Mouse (Mus musculus): Measurements from ENCODE around the gene Usp32.
"Not testable (repeated sequence)": the region's sequence is repeated elsewhere in the genome, so short reads cannot be mapped to it uniquely, and the experiment has no call there.

Gene Usp32

DNA sequence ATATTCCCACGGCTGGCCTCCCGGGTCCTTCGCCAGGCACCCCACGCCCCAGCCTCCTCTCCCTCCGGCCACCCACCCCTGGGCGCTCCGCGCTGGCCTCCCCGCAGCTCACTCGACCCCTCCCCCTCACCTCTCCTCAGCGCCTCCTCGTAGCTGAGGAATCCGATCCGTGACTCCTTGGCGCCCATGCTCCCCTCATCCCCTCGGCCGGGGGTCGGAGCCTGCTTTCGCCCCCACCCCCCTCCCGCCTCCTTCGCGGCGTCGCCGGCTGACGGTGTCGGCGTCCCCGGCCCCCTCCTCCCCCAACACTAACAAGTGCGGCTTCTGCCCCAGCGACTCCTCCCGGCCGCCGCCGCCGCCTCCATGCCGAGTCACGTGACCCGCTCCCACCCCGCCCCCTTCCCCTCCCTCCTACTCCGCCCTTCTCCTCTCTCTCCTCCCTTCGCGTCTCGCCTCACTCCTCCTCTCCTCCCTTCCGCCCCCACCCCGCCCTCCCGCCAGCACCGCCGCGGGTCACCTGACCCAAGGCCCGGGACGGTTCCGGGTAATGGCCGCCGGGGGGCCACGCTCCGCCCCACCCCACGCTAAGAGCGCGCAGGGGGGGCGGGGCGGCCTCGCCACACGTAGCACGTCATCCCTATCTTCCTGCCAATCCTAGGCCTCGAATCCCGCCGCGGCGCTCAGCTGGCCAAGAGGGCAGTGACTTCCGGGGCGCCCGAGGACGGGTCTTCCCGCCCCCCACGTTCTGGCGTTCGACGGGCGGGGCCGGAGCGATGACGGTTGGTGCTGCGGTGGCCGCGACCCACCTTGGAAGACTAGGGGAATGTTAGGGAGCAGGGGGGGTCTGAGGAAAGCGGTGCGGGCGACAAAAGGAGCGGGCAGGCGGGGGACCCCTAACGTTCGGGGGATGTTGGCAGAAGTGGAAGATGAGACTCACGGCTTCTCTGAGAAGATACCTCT, at the start of gene Usp32:
Usp32 (minus strand) TSS at position 581 of the 960 bp plus-strand sequence.
- DNase-seq: peak; percentile 98

DNA sequence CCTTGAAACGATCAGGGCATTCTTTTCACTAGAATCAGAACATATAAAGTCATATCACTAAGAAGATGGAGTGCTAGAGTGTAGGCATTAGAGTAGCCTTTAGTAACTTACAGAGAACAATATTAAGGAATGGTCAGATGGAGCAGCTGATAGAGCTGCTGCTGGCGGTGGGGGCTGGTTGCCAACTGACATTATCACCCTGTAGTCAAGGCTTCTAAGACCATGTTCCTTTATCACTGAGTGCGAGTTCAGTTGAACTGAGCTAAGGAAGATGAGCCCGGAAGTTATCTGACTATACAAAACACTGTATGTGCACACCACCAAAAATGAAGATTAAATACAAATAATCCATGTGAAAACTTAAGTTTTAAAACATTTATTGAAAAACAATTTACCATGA, 49.1 kb upstream of the Usp32 start:
- no peak for DNase-seq

DNA sequence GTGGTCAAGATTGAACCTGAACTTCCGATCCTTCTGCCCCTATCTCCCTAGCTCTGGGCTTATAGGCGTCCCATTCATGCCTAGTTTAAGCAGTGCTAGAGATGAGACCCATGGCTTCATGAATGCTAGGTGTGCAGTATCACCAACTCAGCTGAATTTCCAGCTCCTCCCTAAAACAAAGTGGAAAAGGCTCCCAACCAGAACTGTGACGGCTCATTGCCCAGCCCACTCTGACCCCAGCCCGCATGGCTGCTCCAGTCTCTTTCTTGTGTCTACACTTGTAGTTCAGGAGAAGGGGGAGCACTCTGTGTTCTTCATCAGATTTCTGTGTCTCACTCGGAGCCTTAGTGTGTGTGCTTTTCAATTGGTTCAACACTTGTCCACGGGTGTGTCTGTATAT, 44.9 kb upstream of the Usp32 start:
- DNase-seq: no peak

DNA sequence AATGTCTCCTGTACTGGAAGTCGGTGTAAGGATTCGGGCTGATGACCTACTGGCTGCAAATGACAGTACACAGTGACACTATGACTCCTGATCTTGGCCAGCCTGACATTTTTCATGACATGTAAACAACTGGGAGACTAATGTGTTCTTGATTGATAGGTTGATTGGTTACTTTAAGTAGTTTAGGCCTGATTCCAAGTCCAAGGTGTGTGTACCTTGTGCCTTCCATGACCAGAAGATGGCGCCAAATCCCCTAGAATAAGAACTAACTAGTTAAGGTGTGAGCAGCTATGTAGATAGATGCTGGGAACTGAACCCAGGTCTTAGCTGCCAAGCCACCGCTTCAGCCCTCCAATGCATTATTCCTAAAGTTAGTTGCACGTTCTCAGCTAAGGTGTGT, 44.1 kb upstream of the Usp32 start:
- DNase-seq: no peak

DNA sequence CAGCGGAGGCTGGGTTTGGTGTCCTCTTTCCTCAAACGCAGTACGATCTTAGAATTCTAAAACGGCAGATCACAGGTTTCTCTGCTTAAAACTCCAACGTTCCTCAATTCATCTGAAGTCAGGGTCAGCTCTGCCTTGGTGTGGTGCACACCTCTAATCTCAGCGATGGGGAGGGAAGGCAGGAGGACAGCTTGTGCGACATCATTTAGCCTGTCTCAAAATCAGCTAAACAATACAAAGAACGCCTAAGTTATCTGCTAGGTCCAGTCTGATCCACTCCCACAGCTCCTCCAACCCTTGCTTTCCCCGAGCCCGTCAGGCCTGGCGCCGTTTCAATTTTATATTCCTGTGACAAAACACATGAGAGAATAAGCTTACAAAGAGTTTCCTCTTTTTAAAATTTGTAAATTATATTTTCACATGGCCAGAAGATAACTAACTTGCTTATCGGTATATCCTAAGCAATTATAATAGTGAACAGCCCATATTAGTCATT, 43.4 kb upstream of the Usp32 start:
- DNase-seq: no peak

DNA sequence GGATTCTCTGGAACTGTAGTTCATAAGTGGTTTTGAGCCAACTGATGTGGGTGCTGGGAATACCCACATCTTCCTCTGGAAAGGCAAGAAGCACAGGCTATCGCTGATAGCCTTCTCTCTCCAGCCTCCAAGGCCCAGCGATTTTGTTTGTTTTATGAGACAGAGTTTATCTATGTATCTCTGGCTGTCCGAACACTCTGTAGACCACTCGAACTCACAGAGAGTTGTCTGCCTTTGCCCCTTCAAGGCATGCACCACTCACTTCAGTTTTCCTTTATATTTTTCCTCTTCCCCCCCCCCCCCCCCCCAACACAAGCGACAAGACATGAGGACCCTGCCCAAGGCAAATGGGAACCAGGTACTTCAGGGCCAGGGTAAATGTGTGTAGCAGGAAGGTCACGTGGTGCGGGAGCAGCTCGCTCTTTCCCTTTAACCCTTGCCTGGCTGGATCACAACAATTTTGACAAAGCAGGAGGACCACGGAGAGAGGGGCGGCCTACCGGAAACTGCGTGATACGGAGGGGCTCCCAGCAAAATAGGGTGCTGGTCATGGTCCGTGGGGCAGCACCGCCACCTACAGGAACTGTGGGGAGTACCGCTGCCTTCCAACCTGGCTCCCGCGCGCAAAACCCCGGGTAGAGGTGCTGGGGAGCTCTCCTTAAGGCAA, 42.8 kb upstream of the Usp32 start:
- DNase-seq: peak; percentile 66

DNA sequence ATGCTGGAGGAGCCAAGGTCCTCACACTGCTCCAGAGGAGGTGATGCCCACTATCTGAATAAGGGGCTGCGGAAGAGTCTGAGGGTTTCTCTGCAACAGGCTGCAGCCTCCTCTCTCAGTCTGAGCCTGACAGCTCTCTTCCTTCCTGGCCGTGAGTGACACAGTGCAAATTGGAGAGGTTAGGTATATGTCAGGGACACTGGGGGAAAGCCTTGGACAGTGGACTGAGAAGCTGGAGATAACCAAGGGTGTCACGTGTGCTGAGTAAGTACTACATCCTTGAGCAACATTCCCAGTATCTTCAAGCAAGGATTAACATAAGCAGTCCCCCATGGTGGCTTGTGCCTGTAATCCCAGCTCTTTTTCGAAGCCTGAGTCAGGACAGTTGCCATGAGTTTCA, 38.5 kb upstream of the Usp32 start:
- no peak for DNase-seq

DNA sequence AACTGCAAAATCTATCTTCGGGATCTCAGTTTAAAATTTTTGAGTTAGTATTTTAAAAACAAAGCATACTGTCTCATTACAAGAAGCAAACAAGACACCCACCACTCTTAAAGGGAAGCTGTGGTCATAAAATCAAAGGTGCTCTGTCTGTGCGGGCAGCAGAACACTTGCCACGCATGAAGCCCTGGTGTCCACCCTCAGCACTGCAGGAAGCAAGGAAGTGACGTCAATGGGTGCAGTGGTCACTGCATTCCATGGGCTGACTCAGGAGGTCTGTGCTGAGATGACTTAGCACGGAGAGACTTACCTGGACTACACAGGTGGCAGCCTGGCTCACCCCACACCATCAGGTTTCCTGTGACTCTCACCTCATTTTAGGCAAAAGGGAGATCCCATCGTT, 37.8 kb upstream of the Usp32 start:
- DNase-seq: no peak

DNA sequence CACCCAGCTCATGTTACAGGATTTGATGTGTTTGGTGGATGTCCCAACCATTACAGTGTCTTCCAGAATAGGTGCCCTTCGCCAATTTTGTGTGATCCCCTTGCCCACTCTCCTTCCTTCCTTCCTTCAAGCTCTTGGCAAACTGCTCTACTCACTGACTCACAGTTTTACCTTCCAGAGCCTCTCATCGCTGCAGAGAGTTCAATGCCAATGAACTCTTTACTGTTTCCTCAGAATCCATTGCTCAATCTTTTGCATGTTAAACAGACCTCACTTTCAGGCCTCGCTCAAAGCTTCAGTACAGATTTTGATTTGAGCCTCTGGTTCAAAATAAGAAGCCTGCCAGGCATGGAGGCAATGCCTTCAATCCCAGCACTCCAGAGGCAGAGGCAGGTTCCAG, 36.0 kb upstream of the Usp32 start:
- no peak for DNase-seq

DNA sequence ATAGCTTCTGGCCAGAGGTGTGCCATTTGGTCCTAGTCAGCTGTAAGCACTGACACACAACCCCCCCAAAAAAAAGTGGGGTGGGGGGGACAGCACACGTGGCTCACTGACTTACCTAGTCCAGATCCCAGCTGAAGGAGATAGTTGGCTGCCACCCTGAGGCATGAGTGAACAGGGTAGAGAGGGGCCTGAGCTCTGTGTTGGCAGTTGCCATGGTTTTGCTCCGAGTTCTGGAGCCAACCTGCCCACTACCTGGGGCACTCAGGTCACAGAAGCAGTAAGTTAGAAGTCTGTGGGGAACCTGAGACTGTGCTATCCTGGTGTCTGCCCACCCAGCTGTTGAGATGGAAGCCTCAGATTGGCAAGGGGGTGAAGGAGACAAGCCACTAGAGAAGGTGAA, 30.9 kb upstream of the Usp32 start:
- DNase-seq: no peak

DNA sequence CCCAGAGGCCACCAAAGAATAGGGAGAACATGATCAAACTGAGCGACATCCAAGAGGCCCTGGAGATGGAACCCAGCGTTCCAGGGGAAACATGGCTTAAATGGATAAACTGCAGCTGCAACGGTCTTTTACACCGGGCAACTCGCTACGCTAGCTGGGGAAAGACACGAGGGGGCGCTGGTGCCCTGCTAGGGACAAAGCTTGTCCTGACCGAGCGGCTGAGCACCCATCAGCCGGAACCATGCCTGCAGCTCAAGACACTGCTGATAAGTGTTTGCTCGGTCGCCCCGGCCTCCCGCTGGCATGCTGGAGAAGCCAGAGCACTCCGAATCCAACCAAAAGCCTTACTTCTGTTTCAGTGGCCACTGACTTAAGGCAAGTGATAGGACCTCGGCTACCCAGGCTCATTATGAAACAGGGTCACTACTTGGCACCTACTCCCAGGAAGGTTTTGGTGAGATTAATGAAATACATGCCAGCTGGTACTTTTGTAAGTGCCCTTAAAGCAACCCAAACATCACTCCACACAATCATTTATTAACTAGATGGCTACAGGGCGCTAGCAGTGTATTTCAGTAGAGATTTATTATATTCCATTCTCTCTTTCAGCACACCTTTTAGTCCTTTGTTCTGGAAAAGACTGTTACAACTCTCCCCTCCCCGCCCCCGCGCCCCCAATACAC, 30.2 kb upstream of the Usp32 start, which contains the start of gene 1700125H20Rik:
1700125H20Rik (plus strand) TSS at position 347 of the 683 bp plus-strand sequence.
- peak; percentile 85 for DNase-seq

DNA sequence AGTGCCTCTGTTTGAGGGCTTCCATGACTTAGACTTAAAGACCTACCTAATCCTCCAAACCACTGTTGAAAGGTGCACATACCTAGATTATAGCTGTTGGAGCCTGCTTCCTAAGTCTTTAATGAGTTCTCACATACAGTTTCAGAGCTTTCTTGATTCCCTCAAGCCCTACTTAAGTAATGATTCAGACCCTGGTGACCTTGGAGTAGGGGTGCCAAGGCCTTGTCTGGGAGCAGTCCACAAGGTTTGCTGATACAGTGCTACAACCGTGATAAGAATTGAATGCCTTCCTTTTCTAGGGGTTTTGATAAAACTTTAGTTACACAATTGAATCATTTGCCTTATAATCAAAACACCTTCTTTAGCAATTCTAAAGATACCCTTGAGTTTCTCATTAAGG, 27.5 kb upstream of the Usp32 start:
- DNase-seq: no peak

DNA sequence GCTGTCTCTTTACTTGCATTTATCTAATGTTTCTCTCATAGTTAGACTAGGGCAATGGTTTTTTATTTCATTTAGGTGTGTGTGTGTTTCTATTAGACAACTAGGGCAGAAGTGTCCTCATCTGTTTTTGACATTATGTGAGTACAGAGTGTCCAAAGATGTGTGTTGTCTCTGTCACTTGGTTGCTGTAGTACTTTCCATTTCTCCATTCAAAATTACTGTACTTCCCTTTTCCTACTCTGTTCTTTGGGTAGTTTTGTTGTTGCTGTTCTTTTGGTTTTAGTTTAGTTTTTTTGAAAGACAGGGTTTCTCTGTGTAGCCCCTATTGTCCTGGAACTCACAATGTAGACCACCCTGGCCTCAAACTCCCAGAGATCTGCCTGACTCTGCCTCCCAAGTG, 24.4 kb upstream of the Usp32 start:
- no peak for DNase-seq

DNA sequence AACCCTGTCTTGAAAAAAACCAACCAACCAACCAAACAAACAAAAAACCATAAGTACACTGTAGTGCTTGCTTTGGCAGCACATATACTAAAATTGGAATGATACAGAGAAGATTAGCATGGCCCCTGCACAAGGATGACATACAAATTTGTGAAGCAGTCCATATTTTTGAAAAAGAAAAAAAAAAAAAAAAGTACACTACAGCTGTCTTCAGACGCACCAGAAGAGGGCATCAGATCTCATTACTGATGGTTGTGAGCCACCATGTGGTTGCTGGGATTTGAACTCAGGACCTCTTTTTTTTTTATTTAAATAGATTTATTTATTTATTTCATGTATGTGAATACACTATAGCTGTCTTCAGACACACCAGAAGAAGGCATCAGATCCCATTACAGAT, 23.1 kb upstream of the Usp32 start:
- not testable (repeated sequence) for DNase-seq

DNA sequence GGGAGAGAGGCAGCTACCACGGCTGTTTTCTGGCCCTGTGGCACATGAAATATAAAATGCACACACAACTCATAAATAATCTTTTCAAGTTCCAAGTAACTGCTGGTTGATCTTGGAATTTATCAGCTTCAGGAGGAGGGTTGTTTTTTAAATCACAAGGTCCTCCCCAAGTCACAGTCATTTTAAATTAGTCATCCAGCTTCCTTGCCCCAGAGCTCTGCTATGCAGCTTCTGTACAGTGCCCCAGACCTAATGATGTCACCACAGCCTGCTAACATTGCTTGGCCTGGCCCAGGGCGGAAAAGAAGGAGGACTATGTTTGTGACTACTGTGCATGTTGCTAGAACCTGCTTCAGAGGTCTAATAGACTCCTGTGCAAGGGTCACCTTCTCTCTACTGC, 17.3 kb upstream of the Usp32 start:
- DNase-seq: no peak

DNA sequence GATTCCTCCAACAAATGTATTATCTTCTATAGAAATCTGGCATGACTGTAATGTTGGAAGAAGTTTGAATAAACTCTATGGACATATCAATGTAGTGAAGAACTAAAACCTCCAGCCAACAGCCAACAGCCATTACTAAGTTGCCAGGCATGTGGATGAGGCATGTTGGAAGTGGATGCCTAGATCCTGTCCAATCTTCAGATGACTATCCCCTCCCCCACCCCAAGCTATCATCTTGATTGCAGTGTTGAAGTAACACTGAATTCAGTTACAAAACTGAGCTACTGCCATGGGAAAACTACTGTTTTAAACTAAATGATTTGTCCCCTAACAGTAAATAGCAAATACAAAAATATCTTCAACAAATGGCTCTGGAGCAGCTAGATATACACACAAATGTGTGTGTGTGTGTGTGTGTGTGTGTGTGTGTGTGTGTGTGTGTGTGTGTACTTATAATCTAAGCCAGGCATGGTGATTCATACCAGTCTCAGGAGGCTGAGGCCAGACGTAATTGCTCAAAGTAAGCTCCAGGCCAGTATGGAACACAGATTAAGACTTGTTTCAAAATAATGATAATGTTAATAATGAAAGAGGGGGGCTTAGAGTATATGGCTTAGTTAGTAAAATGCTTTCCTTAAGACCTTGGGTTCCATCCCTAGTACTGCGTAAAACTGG, 12.4 kb upstream of the Usp32 start:
- no peak for DNase-seq

DNA sequence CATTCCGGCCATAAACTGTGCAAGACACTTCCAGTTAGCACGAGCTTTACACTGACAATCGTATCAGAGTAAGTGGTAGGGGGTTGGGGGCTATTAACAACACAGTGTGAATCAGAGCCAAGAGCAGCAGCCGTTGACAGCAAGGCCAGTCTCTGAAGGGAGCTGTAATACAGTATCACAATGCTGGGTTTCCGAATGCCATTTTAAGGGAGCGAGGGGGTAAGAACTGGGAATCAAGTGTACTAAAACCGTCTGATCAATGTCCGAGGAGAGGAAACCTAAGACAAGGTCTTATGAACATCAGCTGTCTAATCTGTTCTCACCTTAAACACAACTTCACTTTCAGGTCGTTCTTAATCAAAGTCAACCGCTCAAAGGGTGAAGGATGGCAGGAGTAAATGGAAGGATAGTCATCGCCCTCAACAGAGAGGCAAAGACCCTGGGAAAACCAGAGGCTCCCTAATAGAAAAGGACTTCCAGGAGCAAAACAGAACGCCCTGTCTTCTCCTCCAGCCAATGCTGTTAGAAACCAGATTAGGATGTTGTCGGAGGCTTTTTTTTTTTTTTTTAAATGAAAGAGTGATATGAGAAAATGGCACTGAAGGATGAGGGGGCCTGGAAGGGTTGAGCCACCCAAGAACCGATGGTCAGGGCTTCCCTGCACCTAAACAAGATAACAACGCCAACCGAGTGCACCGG, 1.0 kb downstream of the Usp32 start:
- DNase-seq: peak; percentile 6

DNA sequence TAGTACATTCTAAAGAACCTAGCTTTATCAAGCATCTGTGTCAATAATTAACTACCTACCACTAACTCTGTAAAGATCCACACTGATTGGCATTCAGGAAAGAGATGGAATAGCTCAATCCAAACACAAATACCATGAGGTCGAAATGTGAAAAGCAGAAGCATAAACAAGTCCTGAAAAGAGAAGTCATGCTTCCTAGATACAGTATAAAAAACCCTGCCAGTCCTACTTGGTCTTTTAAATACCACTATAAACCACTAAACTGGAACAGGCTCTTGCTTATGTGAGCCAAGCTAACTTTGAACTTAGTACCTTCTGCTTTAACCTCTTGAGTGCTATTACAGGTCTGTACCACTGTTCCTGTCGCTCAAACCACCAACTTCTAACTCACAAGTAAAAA, 8.4 kb downstream of the Usp32 start:
- DNase-seq: no peak

DNA sequence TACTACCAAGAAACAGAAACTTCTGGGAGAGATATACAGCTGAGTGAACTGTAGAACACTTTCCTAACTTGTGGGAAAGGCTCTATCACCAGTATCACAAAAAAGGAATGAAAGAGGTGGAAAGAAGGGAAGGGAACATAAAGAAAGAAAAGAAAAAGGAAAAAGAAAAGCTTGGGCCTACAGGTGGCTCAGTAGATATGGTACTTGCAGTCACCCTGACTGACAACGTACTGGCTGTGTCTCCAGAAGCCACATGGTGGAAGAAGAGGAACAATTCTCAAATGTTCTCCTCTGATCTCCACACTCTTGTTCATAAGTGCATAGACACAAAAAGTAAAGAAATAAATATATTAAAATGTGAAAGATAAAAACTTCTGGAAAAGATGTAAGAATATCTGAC, 11.1 kb downstream of the Usp32 start:
- DNase-seq: no peak

DNA sequence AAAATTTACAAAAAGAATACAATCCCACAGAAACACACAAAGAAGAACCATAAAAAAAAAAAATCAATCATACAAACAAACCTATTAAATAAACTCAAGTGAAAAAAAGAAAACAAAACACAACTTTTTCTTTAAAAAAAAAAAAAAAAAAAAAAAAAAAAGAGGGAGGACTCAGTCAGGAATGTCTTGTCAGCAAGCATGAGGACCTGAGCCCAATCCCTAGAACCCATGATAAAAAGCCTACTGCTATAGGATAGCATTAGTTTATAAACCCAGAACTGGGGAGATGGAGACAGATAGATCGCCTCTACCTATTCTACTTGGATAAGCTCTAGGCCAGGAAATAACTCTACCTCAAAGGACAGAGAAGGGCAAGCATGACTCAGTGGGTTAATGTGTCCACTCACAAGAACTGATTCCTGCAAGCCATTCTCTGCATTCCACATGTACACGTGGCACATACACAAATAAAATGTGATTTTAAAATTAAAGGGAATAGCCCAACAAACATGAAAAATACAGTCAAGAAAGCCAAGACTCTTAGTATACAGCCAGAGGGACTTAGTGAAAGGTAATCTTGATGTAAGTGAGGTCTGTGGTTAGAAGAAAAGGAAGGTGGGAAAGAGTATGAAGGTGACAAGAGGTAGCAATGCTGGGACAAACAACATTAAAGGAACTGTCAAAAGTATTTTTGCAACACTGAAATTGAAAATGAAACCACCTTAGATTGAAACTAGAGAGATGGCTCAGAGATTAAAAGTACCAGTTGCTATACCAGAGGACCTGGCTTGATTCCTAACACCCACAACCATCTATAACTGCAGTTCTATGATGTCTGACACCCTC, 13.5 kb downstream of the Usp32 start:
- DNase-seq: no peak

Measured in right cerebral cortex, adult 18-20 months (tissue).